41 mouse cellular contexts compared by ENCODE assay signal in genomic region chr14:34347084-34347483, GRCm38 (mm10). TPM values are rescaled to one million over a fixed set of nuclear protein-coding genes. Genes with fewer than 3 reads are reported as not detected.
"Had no signal": no experiment of that assay in that cellular context is flagged by ENCODE, and none has a peak within 500 bp of the region (broad histone marks: within the 10 kb centered on the region; RNA-seq: fewer than 3 reads in every experiment).

No protein-coding gene starts in this region.

- H3K4me2 ChIP-seq: limb, embryonic 12.5 days; limb, embryonic 13.5 days; limb, embryonic 15.5 days; liver, embryonic 11.5 days; liver, embryonic 12.5 days; liver, embryonic 13.5 days; liver, embryonic 15.5 days; lung, embryonic 14.5 days; lung, embryonic 15.5 days; midbrain, embryonic 11.5 days; midbrain, embryonic 12.5 days; midbrain, embryonic 13.5 days; midbrain, embryonic 15.5 days had no signal

- H3K4me3 ChIP-seq: left cerebral cortex, adult 2 months; limb, embryonic 10.5 days; limb, embryonic 12.5 days; limb, embryonic 13.5 days; limb, embryonic 15.5 days; liver, embryonic 12.5 days; liver, embryonic 13.5 days; liver, embryonic 15.5 days; lung, embryonic 15.5 days; megakaryocyte, embryonic 14.5 days; midbrain, embryonic 10.5 days; midbrain, embryonic 12.5 days; midbrain, embryonic 13.5 days; midbrain, embryonic 15.5 days had no signal

- H3K4me1 ChIP-seq: limb, embryonic 10.5 days; limb, embryonic 12.5 days; limb, embryonic 13.5 days; limb, embryonic 15.5 days; liver, embryonic 12.5 days; liver, embryonic 13.5 days; liver, embryonic 15.5 days; lung, embryonic 15.5 days; midbrain, embryonic 12.5 days; midbrain, embryonic 13.5 days; midbrain, embryonic 15.5 days had no signal

- H3K27ac ChIP-seq: left cerebral cortex, adult 2 months; limb, embryonic 10.5 days; limb, embryonic 12.5 days; limb, embryonic 13.5 days; limb, embryonic 15.5 days; liver, embryonic 12.5 days; liver, embryonic 14.5 days; lung, embryonic 15.5 days; macrophage; midbrain, embryonic 10.5 days; midbrain, embryonic 12.5 days; midbrain, embryonic 13.5 days; midbrain, embryonic 15.5 days had no signal

- ATAC-seq: liver, postnatal 0 days; midbrain, embryonic 13.5 days; midbrain, embryonic 15.5 days had no signal

- H3K27me3 ChIP-seq: limb, embryonic 12.5 days; limb, embryonic 13.5 days; limb, embryonic 15.5 days; liver, embryonic 12.5 days; liver, embryonic 13.5 days; liver, embryonic 15.5 days; lung, embryonic 15.5 days; midbrain, embryonic 12.5 days; midbrain, embryonic 13.5 days; midbrain, embryonic 15.5 days had no signal

- H3K9me3 ChIP-seq: limb, embryonic 10.5 days; limb, embryonic 12.5 days; limb, embryonic 13.5 days; limb, embryonic 15.5 days; liver, embryonic 12.5 days; liver, embryonic 13.5 days; liver, embryonic 15.5 days; lung, embryonic 15.5 days; megakaryocyte, embryonic 14.5 days; midbrain, embryonic 10.5 days; midbrain, embryonic 12.5 days; midbrain, embryonic 13.5 days; midbrain, embryonic 15.5 days had no signal

- DNase-seq: left cerebral cortex, postnatal 4 days; liver, embryonic 13.5 days; liver, postnatal 0 days; lung, adult 18-20 months; lung, adult 2 months; lung, embryonic 14.5 days; lung, postnatal 10 days; lung, postnatal 14 days; lung, postnatal 36 days; lung, postnatal 4 days; midbrain, embryonic 14.5 days had no signal

- H3K9ac ChIP-seq: limb, embryonic 12.5 days; limb, embryonic 13.5 days; limb, embryonic 15.5 days; liver, embryonic 12.5 days; liver, embryonic 13.5 days; liver, embryonic 14.5 days; liver, embryonic 15.5 days; liver, postnatal 0 days; lung, embryonic 14.5 days; lung, embryonic 15.5 days; midbrain, embryonic 12.5 days; midbrain, embryonic 13.5 days; midbrain, embryonic 15.5 days had no signal

RNA-seq across cellular contexts. Expression of gene Fam25c, which starts 8.1 kb away (rescaled TPM):
- total RNA-seq: left cerebral cortex, adult 18-20 months; left cerebral cortex, adult 2 months; left cerebral cortex, postnatal 14 days; left cerebral cortex, postnatal 25 days; left cerebral cortex, postnatal 36 days; megakaryocyte progenitor cell, adult 5-6 weeks; megakaryocyte, adult 5-6 weeks; megakaryocyte-erythroid progenitor cell, adult 5-6 weeks; midbrain, postnatal 0 days; monocyte, adult 5-6 weeks had no signal
- polyA plus RNA-seq: limb, embryonic 10.5 days; limb, embryonic 11.5 days; limb, embryonic 12.5 days; liver, embryonic 12.5 days; liver, embryonic 13.5 days; lung, embryonic 14.5 days; lung, embryonic 15.5 days; lung, embryonic 16.5 days; macrophage; midbrain, embryonic 10.5 days; midbrain, embryonic 11.5 days; midbrain, embryonic 12.5 days; midbrain, embryonic 13.5 days; midbrain, embryonic 14.5 days; midbrain, embryonic 15.5 days; midbrain, embryonic 16.5 days; midbrain, postnatal 0 days; neural tube, embryonic 11.5 days had no signal

RNA-seq across cellular contexts. Expression of gene Sncg, which starts 27.5 kb away (rescaled TPM):
- total RNA-seq: megakaryocyte progenitor cell, adult 5-6 weeks; megakaryocyte, adult 5-6 weeks; megakaryocyte-erythroid progenitor cell, adult 5-6 weeks; monocyte, adult 5-6 weeks had no signal
- polyA plus RNA-seq: macrophage had no signal

RNA-seq across cellular contexts. Expression of gene Mmrn2, which starts 28.2 kb away (rescaled TPM):
- total RNA-seq: megakaryocyte progenitor cell, adult 5-6 weeks; megakaryocyte, adult 5-6 weeks; megakaryocyte-erythroid progenitor cell, adult 5-6 weeks; monocyte, adult 5-6 weeks had no signal
- polyA plus RNA-seq: macrophage had no signal
